Mouse (Mus musculus) bone marrow macrophage, adult 2 months (primary cell): ENCODE data around the gene Vars2.

Source experiments
- CTCF ChIP-seq: IDR thresholded peaks from 2 replicates; pipeline ENCODE4 v1.5.1; 2012; ENCODE audit warnings: low read depth, mild to moderate bottlenecking, low read length, moderate library complexity
- POLR2A ChIP-seq: IDR thresholded peaks from 2 replicates; pipeline ENCODE4 v1.6.1; 2012; ENCODE audit warnings: mild to moderate bottlenecking, low read depth, low read length, borderline replicate concordance

GRCm38 (mm10) chr17:35626537-35626936 is 40.9 kb downstream of the Vars2 start, which contains the start of gene Gm9573:
- no peak for TF ChIP-seq CTCF
- TF ChIP-seq POLR2A, result no peak
